Mouse (Mus musculus) G1E (cell line): Measurements from ENCODE around the gene Zfp366. TPM values are rescaled to one million over a fixed set of nuclear protein-coding genes. Genes with fewer than 3 reads are reported as not detected.

Source experiments
- ATAC-seq: 2 replicates; pipeline ENCODE4 v1.8.0; 2016; ENCODE audit warnings: mild to moderate bottlenecking; ENCODE audit not compliant: insufficient number of reproducible peaks, poor library complexity, low FRiP score, severe bottlenecking; ENCODE audit errors: extremely low read depth
- DNase-seq: peaks from one replicate; pipeline ENCODE4 v3.0.0; 2012; ENCODE audit warnings: low spot score
- H3K27me3 ChIP-seq: 2 replicates; pipeline ENCODE4 v1.6.1; 2012; ENCODE audit warnings: mild to moderate bottlenecking, low read length, inconsistent platforms; ENCODE audit not compliant: insufficient read depth
- H3K36me3 ChIP-seq: replicated peaks from 2 replicates; pipeline ENCODE3; 2012; ENCODE audit warnings: mild to moderate bottlenecking, inconsistent platforms
- H3K4me1 ChIP-seq: 2 replicates; pipeline ENCODE4 v1.6.1; 2012; ENCODE audit warnings: low read depth, low read length, inconsistent platforms, mixed read lengths; ENCODE audit not compliant: insufficient read depth
- H3K4me3 ChIP-seq: 2 replicates; pipeline ENCODE4 v1.5.1; 2012; ENCODE audit warnings: low read depth, mild to moderate bottlenecking, inconsistent platforms, low read length, moderate library complexity, mixed read lengths
- H3K9me3 ChIP-seq: replicated peaks from 2 replicates; pipeline ENCODE4 v1.6.1; 2012; ENCODE audit warnings: inconsistent platforms
- CTCF ChIP-seq: IDR thresholded peaks from 2 replicates; pipeline ENCODE4 v1.5.1; 2012; ENCODE audit warnings: low read depth, low read length, inconsistent platforms, mixed read lengths
- GATA1 ChIP-seq: IDR thresholded peaks from 2 replicates; pipeline ENCODE4 v1.6.1; 2012; ENCODE audit warnings: borderline replicate concordance, low read length, inconsistent platforms, mixed read lengths
- GATA2 ChIP-seq: IDR thresholded peaks from 2 replicates; pipeline ENCODE4 v1.6.1; 2012; ENCODE audit warnings: low read depth, low read length, inconsistent platforms, borderline replicate concordance
- POLR2AphosphoS5 ChIP-seq: IDR thresholded peaks from 2 replicates; pipeline ENCODE4 v1.6.1; 2012; ENCODE audit warnings: low read depth, low read length, inconsistent platforms; ENCODE audit not compliant: insufficient replicate concordance
- TAL1 ChIP-seq: conservative IDR thresholded peaks from 2 replicates; pipeline ENCODE4 v1.6.1; 2012; ENCODE audit warnings: low read depth, low read length, inconsistent platforms, mixed read lengths
- polyA plus RNA-seq: library from polyadenylated mRNA; stranded (reverse); fragments of >175 nt; gene quantifications from 2 replicates; pipeline ENCODE4 v1.2.3, GENCODE M21; 2012
- total RNA-seq, 2 experiments: library from RNA; stranded (forward) in 1 of 2; stranded (reverse) in 1 of 2; fragments of 200-1000 nt in 1 of 2; fragments of >200 nt in 1 of 2; fragmentation: Nextera tagmentation in 1 of 2; gene quantifications; 2 replicates each; pipeline ENCODE4 v1.2.3; 2014 to 2017

The Zfp366 gene
- total and polyA plus RNA-seq, 3 experiments, result 0.05 TPM; not detected in 2

GRCm38 (mm10) chr13:99186138-99186853, 1.7 kb downstream of the Zfp366 start:
- ATAC-seq, result no peak
- no peaks in the 10 kb centered on the region for H3K4me1 ChIP-seq
- peaks cover 6% of the 10 kb centered on the region for H3K27me3 ChIP-seq

DNA sequence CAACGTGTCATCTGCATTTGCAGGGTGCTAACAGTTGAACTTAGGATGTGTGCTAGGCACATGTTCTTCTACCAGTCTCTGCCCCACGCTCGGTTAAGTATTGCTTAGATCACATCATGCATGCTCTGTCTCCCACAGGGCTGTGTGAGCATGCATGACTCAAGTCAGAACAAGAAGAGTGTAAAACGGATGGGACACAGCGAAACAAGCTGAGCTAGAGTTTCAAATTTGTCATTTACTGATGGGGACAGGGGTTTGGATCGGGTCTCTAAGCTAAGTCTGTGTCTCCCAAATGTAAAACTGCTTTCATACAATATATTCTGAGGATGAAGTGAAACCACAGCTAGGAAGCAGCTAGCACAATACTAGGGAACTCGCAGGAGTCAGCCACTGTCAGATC, 2.2 kb downstream of the Zfp366 start:
- no peaks in the 10 kb centered on the region for H3K4me1 ChIP-seq
- H3K36me3 ChIP-seq, result no peaks in the 10 kb centered on the region
- peaks cover 6% of the 10 kb centered on the region for H3K27me3 ChIP-seq
- DNase-seq (no peak), ATAC-seq (no peak)
- H3K9me3 ChIP-seq, result no peaks in the 10 kb centered on the region
- TF ChIP-seq GATA1 (no peak), GATA2 (no peak)
- no peak overlapping the region for H3K4me3 ChIP-seq

More at GRCm38 (mm10) chr13:99186138-99186853, 1.7 kb downstream of the Zfp366 start:
- no peaks in the 10 kb centered on the region for H3K36me3 ChIP-seq
- no peak overlapping the region for H3K4me3 ChIP-seq
- H3K9me3 ChIP-seq, result no peaks in the 10 kb centered on the region
- TF ChIP-seq TAL1, result no peak
- TF ChIP-seq CTCF, result no peak
- TF ChIP-seq POLR2AphosphoS5, result no peak
- TF ChIP-seq GATA2, result no peak
- TF ChIP-seq GATA1, result no peak
- no peak for DNase-seq

- H3K4me3 ChIP-seq, result no peak overlapping the region
Observed at GRCm38 (mm10) chr13:99187456-99187855, 2.8 kb downstream of the Zfp366 start.

DNA sequence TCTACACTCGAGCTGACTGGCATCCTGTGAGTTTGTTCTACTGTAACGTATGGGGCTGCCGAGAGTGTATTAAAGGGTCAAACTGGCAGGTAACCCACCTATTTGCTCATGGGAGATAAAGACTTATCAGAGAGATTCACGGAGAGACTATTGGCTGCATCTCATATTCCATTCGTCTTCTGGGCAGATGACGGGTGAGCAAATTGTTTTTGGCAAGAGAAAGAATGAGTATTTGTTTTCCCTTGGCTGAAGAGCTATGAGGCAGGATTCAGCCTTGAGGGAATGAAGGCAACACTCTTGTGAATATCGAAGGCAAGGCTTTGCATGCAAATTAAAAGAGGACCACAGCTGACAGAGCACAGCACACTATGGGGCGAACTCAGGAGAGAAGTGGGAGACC, 4.0 kb downstream of the Zfp366 start:
- no peak for DNase-seq
- TF ChIP-seq GATA2, result no peak
- no peak for TF ChIP-seq TAL1
- TF ChIP-seq CTCF, result no peak
- TF ChIP-seq POLR2AphosphoS5, result no peak
- TF ChIP-seq GATA1, result no peak
- no peak overlapping the region for H3K4me3 ChIP-seq
- H3K36me3 ChIP-seq, result no peaks in the 10 kb centered on the region
- H3K4me1 ChIP-seq, result no peaks in the 10 kb centered on the region
- H3K9me3 ChIP-seq, result no peaks in the 10 kb centered on the region
- peaks cover 6% of the 10 kb centered on the region for H3K27me3 ChIP-seq
- ATAC-seq, result no peak

More at GRCm38 (mm10) chr13:99187456-99187855, 2.8 kb downstream of the Zfp366 start:
- H3K27me3 ChIP-seq, result peaks cover 6% of the 10 kb centered on the region
- no peak for TF ChIP-seq GATA2
- no peak for TF ChIP-seq TAL1
- no peak for TF ChIP-seq GATA1
- TF ChIP-seq CTCF, result no peak
- no peak for TF ChIP-seq POLR2AphosphoS5
- no peaks in the 10 kb centered on the region for H3K4me1 ChIP-seq
- ATAC-seq, result no peak
- no peaks in the 10 kb centered on the region for H3K36me3 ChIP-seq
- DNase-seq, result no peak
- no peaks in the 10 kb centered on the region for H3K9me3 ChIP-seq

- ATAC-seq (no peak), DNase-seq (no peak)
Observed at GRCm38 (mm10) chr13:99189671-99190070, 5.0 kb downstream of the Zfp366 start.

GRCm38 (mm10) chr13:99190466-99190865, 5.8 kb downstream of the Zfp366 start:
- ATAC-seq (no peak), DNase-seq (no peak)
- Histone ChIP-seq H3K4me3 (no peak overlapping the region), H3K36me3 (no peaks in the 10 kb centered on the region), H3K4me1 (no peaks in the 10 kb centered on the region), H3K9me3 (no peaks in the 10 kb centered on the region), H3K27me3 (peaks cover 9% of the 10 kb centered on the region)
- TF ChIP-seq POLR2AphosphoS5 (no peak), GATA2 (no peak), CTCF (no peak), TAL1 (no peak), GATA1 (no peak)

More at GRCm38 (mm10) chr13:99189671-99190070, 5.0 kb downstream of the Zfp366 start:
- Histone ChIP-seq H3K36me3 (no peaks in the 10 kb centered on the region), H3K4me1 (no peaks in the 10 kb centered on the region), H3K9me3 (no peaks in the 10 kb centered on the region), H3K4me3 (no peak overlapping the region), H3K27me3 (peaks cover 9% of the 10 kb centered on the region)
- no peak for TF ChIP-seq GATA2
- TF ChIP-seq GATA1, result no peak
- no peak for TF ChIP-seq CTCF
- TF ChIP-seq POLR2AphosphoS5, result no peak

- Histone ChIP-seq H3K4me1 (no peaks in the 10 kb centered on the region), H3K36me3 (no peaks in the 10 kb centered on the region), H3K9me3 (no peaks in the 10 kb centered on the region), H3K27me3 (peaks cover 9% of the 10 kb centered on the region), H3K4me3 (no peak overlapping the region)
- TF ChIP-seq CTCF, result no peak
- no peak for TF ChIP-seq POLR2AphosphoS5
- TF ChIP-seq GATA2, result no peak
- TF ChIP-seq GATA1, result no peak
- no peak for TF ChIP-seq TAL1
- DNase-seq, result no peak
- ATAC-seq, result no peak
Observed at GRCm38 (mm10) chr13:99191063-99191462, 6.4 kb downstream of the Zfp366 start.
